Mouse (Mus musculus) embryonic facial prominence, embryonic 15.5 days (tissue): ENCODE results near the gene Ccdc124. TPM values are rescaled to one million over a fixed set of nuclear protein-coding genes. Genes with fewer than 3 reads are reported as not detected.
A peak's percentile ranks its signal among the peaks of the same experiment; 100 is the strongest.

ENCODE experiments used
- ATAC-seq: fragments of 200-750 bp; cut with Nextera tagmentation; 2 replicates; pipeline ENCODE4 v1.8.0; 2017; ENCODE audit warnings: low read depth, moderate TSS enrichment; ENCODE audit not compliant: insufficient number of reproducible peaks, low FRiP score, low TSS enrichment
- H3K27ac ChIP-seq: fragments of 300-500 bp; sonication (generic); replicated peaks from 2 replicates; pipeline ENCODE4 v1.5.1; 2015; ENCODE audit warnings: mild to moderate bottlenecking, inconsistent platforms
- H3K27me3 ChIP-seq: fragments of 300-500 bp; sonication (generic); 2 replicates; pipeline ENCODE4 v1.6.1; 2015; ENCODE audit warnings: inconsistent platforms
- H3K36me3 ChIP-seq: fragments of 300-500 bp; sonication (generic); 2 replicates; pipeline ENCODE4 v1.6.1; 2015; ENCODE audit warnings: mild to moderate bottlenecking, inconsistent platforms
- H3K4me1 ChIP-seq: fragments of 300-500 bp; sonication (generic); 2 replicates; pipeline ENCODE4 v1.6.1; 2015; ENCODE audit warnings: inconsistent platforms
- H3K4me2 ChIP-seq: fragments of 300-500 bp; sonication (generic); replicated peaks from 2 replicates; pipeline ENCODE4 v1.6.1; 2015; ENCODE audit warnings: mild to moderate bottlenecking, inconsistent platforms
- H3K4me3 ChIP-seq: fragments of 300-500 bp; sonication (generic); replicated peaks from 2 replicates; pipeline ENCODE4 v1.5.1; 2015; ENCODE audit warnings: mild to moderate bottlenecking, inconsistent platforms
- H3K9ac ChIP-seq: fragments of 300-500 bp; sonication (generic); 2 replicates; pipeline ENCODE4 v1.6.1; 2015; ENCODE audit warnings: inconsistent platforms
- H3K9me3 ChIP-seq: fragments of 300-500 bp; sonication (generic); replicated peaks from 2 replicates; pipeline ENCODE4 v1.6.1; 2016; ENCODE audit warnings: inconsistent platforms
- WGBS: fragments of 180-500 bp; shearing (Covaris S2); methylation state at CpG from one replicate; pipeline ENCODE4 v1.1.7; 2015; 5-methylcytosine and 5-hydroxymethylcytosine counted together
- polyA plus RNA-seq: library from polyadenylated mRNA; unstranded; fragments of >200 nt; fragmentation: Nextera tagmentation; extraction: Ambion mirVana; gene quantifications from 2 replicates; pipeline ENCODE4 v1.2.1, GENCODE M21; 2015

Gene Ccdc124
- polyA plus RNA-seq = 99.6 and 104 TPM in 2 replicates

- H3K4me1 ChIP-seq = peaks cover 19% of the 10 kb centered on the region
- 1% methylated on average over 46 of the region's 46 CpGs for WGBS
- peak within 1 kb of the TSS; percentile 93 for H3K4me3 ChIP-seq
- peak within 1 kb of the TSS; percentile 59 for H3K9ac ChIP-seq
- peak within 1 kb of the TSS; percentile 93 for H3K27ac ChIP-seq
- no peaks in the 10 kb centered on the region for H3K27me3 ChIP-seq
- H3K36me3 ChIP-seq = no peaks in the 10 kb centered on the region
- peak within 1 kb of the TSS; percentile 83 for H3K4me2 ChIP-seq
- no peaks in the 10 kb centered on the region for H3K9me3 ChIP-seq
- ATAC-seq = peak; percentile 89
These were observed at the start of gene Ccdc124 for GRCm38 (mm10) chr8:70873364-70873985. TSS of gene Ccdc124 (minus strand) at chr8:70873935.

DNA sequence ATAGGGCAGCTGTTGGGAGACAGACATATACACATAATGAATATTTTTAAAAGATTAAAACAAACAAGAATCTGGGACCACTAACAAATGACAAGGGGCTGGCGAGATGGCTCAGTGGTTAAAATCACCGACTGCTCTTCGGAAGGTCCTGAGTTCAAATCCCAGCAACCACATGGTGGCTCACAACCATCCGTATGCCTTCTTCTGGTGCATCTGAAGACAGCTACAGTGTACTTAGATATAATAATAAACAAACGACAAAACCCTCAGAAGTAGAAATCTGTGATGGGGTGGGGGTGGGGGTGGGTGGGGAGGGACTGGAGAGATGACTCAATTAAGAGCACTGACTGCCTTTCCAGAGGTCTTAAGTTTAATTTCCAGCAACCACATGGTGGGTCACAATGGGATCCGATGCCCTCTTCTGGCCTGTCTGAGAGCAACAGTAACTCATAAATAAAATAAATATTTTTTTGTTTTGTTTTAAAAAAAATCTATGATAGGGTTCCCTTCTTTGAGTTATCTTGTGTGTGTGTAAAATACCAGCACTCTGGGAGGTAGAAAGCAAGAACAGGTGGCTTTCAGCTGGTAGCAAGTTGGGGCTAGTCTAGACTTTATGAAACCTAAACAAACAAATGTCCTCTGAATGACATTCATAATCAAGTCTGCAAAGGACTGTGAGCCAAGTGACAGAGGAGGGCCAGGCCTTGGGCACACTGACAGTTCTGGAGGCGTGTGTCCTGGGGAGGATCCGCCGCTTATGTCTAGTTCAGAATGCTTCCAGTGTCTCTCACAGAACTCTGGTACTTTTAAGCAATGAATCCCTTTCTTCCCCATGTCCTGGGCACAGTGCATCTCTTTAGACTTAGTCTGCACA is 46.6 kb upstream of the Ccdc124 start:
- WGBS = 85% methylated on average over 9 of the region's 9 CpGs
- Histone ChIP-seq H3K4me1 (no peaks in the 10 kb centered on the region), H3K4me2 (no peak overlapping the region), H3K9ac (no peak overlapping the region), H3K27ac (no peak overlapping the region), H3K27me3 (no peaks in the 10 kb centered on the region), H3K9me3 (no peaks in the 10 kb centered on the region), H3K36me3 (peaks cover 53% of the 10 kb centered on the region), H3K4me3 (no peak overlapping the region)
- ATAC-seq = no peak

GRCm38 (mm10) chr8:70914704-70915103 is 41.0 kb upstream of the Ccdc124 start:
- H3K4me3 ChIP-seq = no peak overlapping the region
- no peaks in the 10 kb centered on the region for H3K4me1 ChIP-seq
- ATAC-seq = no peak
- no peak overlapping the region for H3K9ac ChIP-seq
- WGBS = 94% methylated on average over 17 of the region's 17 CpGs
- H3K9me3 ChIP-seq = no peaks in the 10 kb centered on the region
- no peaks in the 10 kb centered on the region for H3K27me3 ChIP-seq
- no peak overlapping the region for H3K4me2 ChIP-seq
- H3K27ac ChIP-seq = no peak overlapping the region
- peaks cover 91% of the 10 kb centered on the region for H3K36me3 ChIP-seq

- 94% methylated on average over 26 of the region's 26 CpGs for WGBS
- H3K9me3 ChIP-seq = no peaks in the 10 kb centered on the region
- no peaks in the 10 kb centered on the region for H3K27me3 ChIP-seq
- no peak overlapping the region for H3K27ac ChIP-seq
- H3K9ac ChIP-seq = no peak overlapping the region
- peaks cover 80% of the 10 kb centered on the region for H3K36me3 ChIP-seq
- no peak overlapping the region for H3K4me2 ChIP-seq
- ATAC-seq = no peak
- H3K4me1 ChIP-seq = no peaks in the 10 kb centered on the region
- no peak overlapping the region for H3K4me3 ChIP-seq
These were observed 39.8 kb upstream of the Ccdc124 start for GRCm38 (mm10) chr8:70913523-70913922.

GRCm38 (mm10) chr8:70912955-70913354 is 39.2 kb upstream of the Ccdc124 start:
- Histone ChIP-seq H3K4me1 (no peaks in the 10 kb centered on the region), H3K4me2 (no peak overlapping the region), H3K4me3 (no peak overlapping the region), H3K27me3 (no peaks in the 10 kb centered on the region), H3K9ac (no peak overlapping the region), H3K27ac (no peak overlapping the region), H3K9me3 (no peaks in the 10 kb centered on the region), H3K36me3 (peaks cover 74% of the 10 kb centered on the region)
- no peak for ATAC-seq
- WGBS = 92% methylated on average over 30 of the region's 30 CpGs

GRCm38 (mm10) chr8:70911596-70911995 is 37.9 kb upstream of the Ccdc124 start:
- H3K4me1 ChIP-seq = peaks cover 6% of the 10 kb centered on the region
- no peak overlapping the region for H3K27ac ChIP-seq
- 81% methylated on average over 5 of the region's 5 CpGs for WGBS
- no peak overlapping the region for H3K4me3 ChIP-seq
- H3K9ac ChIP-seq = no peak overlapping the region
- H3K4me2 ChIP-seq = no peak overlapping the region
- no peak for ATAC-seq
- peaks cover 60% of the 10 kb centered on the region for H3K36me3 ChIP-seq
- H3K9me3 ChIP-seq = no peaks in the 10 kb centered on the region
- no peaks in the 10 kb centered on the region for H3K27me3 ChIP-seq

- 85% methylated on average over 2 of the region's 2 CpGs for WGBS
- H3K27ac ChIP-seq = no peak overlapping the region
- no peak overlapping the region for H3K4me2 ChIP-seq
- H3K4me1 ChIP-seq = peaks cover 14% of the 10 kb centered on the region
- ATAC-seq = no peak
- H3K9me3 ChIP-seq = no peaks in the 10 kb centered on the region
- peaks cover 20% of the 10 kb centered on the region for H3K36me3 ChIP-seq
- H3K27me3 ChIP-seq = 0 out of 2 replicates have a peak, but pooled peaks cover 3% of the 10 kb centered on the region
- H3K9ac ChIP-seq = no peak overlapping the region
- no peak overlapping the region for H3K4me3 ChIP-seq
These were observed 33.8 kb upstream of the Ccdc124 start for GRCm38 (mm10) chr8:70907518-70907917.

- peak within 1 kb of the TSS; percentile 85 for H3K4me2 ChIP-seq
- peak; percentile 90 for ATAC-seq
- peak within 1 kb of the TSS; percentile 94 for H3K27ac ChIP-seq
- H3K4me3 ChIP-seq = peak within 1 kb of the TSS; percentile 80
- peak within 1 kb of the TSS; percentile 83 for H3K9ac ChIP-seq
- peaks cover 5% of the 10 kb centered on the region for H3K36me3 ChIP-seq
- 0 out of 2 replicates have a peak, but pooled peaks cover 3% of the 10 kb centered on the region for H3K27me3 ChIP-seq
- H3K9me3 ChIP-seq = no peaks in the 10 kb centered on the region
- under 1% methylated on average over 85 of the region's 86 CpGs for WGBS
- H3K4me1 ChIP-seq = peaks cover 14% of the 10 kb centered on the region
These were observed 32.3 kb upstream of the Ccdc124 start, which contains the start of gene Map1s for GRCm38 (mm10) chr8:70905831-70906736. TSS of gene Map1s (plus strand) at chr8:70905932.

DNA sequence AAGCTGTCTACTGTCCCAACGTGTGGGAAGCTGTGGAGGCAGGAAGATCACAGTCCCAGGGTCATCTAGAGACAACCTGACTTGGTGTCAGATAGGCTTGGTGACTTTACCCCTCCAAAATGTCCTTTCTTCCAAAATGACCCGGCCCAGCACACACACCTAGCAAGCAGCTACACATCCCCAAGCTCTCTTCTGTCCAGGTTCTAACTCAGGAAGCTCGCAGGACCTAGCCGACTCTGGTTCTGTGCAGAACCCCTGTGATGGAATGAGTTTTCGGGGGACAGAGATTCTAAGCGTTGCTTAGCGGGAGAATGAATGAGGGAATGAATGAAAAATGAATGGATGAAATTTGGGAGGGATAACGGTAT is 31.7 kb upstream of the Ccdc124 start:
- peak overlapping the region; percentile 85 for H3K4me2 ChIP-seq
- ATAC-seq = peak; percentile 11
- no peaks in the 10 kb centered on the region for H3K9me3 ChIP-seq
- H3K4me1 ChIP-seq = peaks cover 14% of the 10 kb centered on the region
- H3K27ac ChIP-seq = peak overlapping the region; percentile 94
- peak overlapping the region; percentile 83 for H3K9ac ChIP-seq
- H3K4me3 ChIP-seq = peak overlapping the region; percentile 80
- H3K36me3 ChIP-seq = no peaks in the 10 kb centered on the region
- 13% methylated on average over 8 of the region's 8 CpGs for WGBS
- H3K27me3 ChIP-seq = 0 out of 2 replicates have a peak, but pooled peaks cover 3% of the 10 kb centered on the region

GRCm38 (mm10) chr8:70904532-70904931 is 30.8 kb upstream of the Ccdc124 start:
- no peak overlapping the region for H3K27ac ChIP-seq
- H3K4me3 ChIP-seq = no peak overlapping the region
- H3K4me2 ChIP-seq = no peak overlapping the region
- no peak for ATAC-seq
- no peak overlapping the region for H3K9ac ChIP-seq
- H3K27me3 ChIP-seq = 0 out of 2 replicates have a peak, but pooled peaks cover 3% of the 10 kb centered on the region
- H3K9me3 ChIP-seq = no peaks in the 10 kb centered on the region
- WGBS = 62% methylated on average over 4 of the region's 4 CpGs
- H3K36me3 ChIP-seq = no peaks in the 10 kb centered on the region
- peaks cover 14% of the 10 kb centered on the region for H3K4me1 ChIP-seq

DNA sequence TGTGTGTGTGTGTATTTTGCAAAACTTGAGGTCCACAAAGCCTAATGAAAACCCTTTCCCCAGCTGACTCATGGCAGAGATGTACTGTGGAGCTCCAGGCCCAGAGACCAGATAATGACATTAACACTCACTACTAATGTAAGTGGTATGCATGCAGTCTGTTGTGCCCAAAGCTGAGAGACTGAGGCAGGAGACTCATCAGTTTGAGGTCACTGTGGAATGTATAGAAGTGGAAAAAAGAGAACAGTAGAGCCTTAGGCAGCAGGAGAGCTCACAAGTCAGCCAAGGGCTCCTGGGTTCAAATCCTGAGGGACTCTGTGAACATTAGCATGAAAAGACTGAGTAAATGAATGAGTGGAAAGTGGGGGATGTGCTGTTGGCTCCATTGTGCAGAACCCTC is 29.8 kb upstream of the Ccdc124 start:
- ATAC-seq = no peak
- Histone ChIP-seq H3K36me3 (no peaks in the 10 kb centered on the region), H3K27me3 (0 out of 2 replicates have a peak, but pooled peaks cover 3% of the 10 kb centered on the region), H3K9me3 (no peaks in the 10 kb centered on the region), H3K4me3 (no peak overlapping the region), H3K27ac (no peak overlapping the region), H3K9ac (no peak overlapping the region), H3K4me1 (peaks cover 17% of the 10 kb centered on the region), H3K4me2 (no peak overlapping the region)
